In the genomic region with DNA sequence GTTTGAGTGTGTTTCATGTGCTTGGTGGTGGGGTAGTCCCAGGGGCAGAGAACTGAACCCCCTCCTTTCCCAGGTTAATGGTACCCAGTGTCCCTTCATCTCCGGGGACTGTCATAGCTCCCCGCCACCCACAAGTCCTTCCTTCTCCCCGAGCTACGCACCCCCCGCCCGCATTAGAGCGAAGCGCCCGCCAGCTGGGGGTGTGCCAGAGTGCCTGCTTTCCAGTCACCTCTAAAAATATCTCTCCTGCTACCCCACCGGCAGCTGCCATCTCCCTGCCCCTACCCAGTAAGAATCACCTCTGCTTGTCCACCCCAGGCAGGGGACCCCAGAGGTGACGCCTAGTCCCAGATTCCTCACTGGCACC, we compare ENCODE assay signal across 8 mouse cellular contexts. TPM values are rescaled to one million over a fixed set of nuclear protein-coding genes. Genes with fewer than 3 reads are reported as not detected.
A peak's percentile ranks its signal among the peaks of the same experiment; 100 is the strongest.
DNase-seq lines count a peak whose midpoint lies in the region; ATAC-seq lines count a peak whose summit lies in the region.

No protein-coding gene starts in this region.

- no peaks in the 10 kb centered on the region for H3K9me3 ChIP-seq in embryonic facial prominence, embryonic 12.5 days
- no peaks in the 10 kb centered on the region for H3K9me3 ChIP-seq in liver, embryonic 16.5 days (replicated peaks; ENCODE audit: control insufficient read depth, low read length)
- H3K9me3 ChIP-seq in neural tube, embryonic 15.5 days (replicated peaks) = no peaks in the 10 kb centered on the region

- ATAC-seq in embryonic facial prominence, embryonic 12.5 days (ENCODE audit: insufficient number of reproducible peaks, insufficient read depth, low FRiP score, low TSS enrichment) = no peak
- no peak for ATAC-seq in liver, embryonic 16.5 days (ENCODE audit: low read depth)
- ATAC-seq in neural tube, embryonic 15.5 days (ENCODE audit: low FRiP score) = no peak; the same call in none of the 2 replicates
- no peak for ATAC-seq in activated CD4-positive, CD25-positive, alpha-beta regulatory T cell, adult 4 months

- H3K27me3 ChIP-seq in embryonic facial prominence, embryonic 12.5 days = peaks cover 65% of the 10 kb centered on the region
- H3K27me3 ChIP-seq in liver, embryonic 16.5 days (ENCODE audit: control insufficient read depth, insufficient read depth, low read depth, low read length) = peaks cover 23% of the 10 kb centered on the region
- H3K27me3 ChIP-seq in neural tube, embryonic 15.5 days (replicated peaks) = peaks cover 64% of the 10 kb centered on the region

- peaks cover 10% of the 10 kb centered on the region; the same call in 1 of the 2 replicates for H3K4me1 ChIP-seq in embryonic facial prominence, embryonic 12.5 days
- H3K4me1 ChIP-seq in liver, embryonic 16.5 days (ENCODE audit: control insufficient read depth, low read depth, low read length) = peaks cover 44% of the 10 kb centered on the region
- H3K4me1 ChIP-seq in neural tube, embryonic 15.5 days = peaks cover 14% of the 10 kb centered on the region

- 2% methylated on average over 11 of the region's 11 CpGs for WGBS in embryonic facial prominence, embryonic 12.5 days
- 2% methylated on average over 11 of the region's 11 CpGs for WGBS in liver, embryonic 16.5 days (ENCODE audit: insufficient replicate concordance)
- WGBS in neural tube, embryonic 15.5 days = under 1% methylated on average over 11 of the region's 11 CpGs

- peak; percentile 15 to 16 for DNase-seq in spleen, adult 18-20 months
- DNase-seq in spleen, adult 12 weeks (ENCODE audit: low spot score) = no peak
- peak; percentile 71 for DNase-seq in heart, adult 8-10 months (ENCODE audit: low spot score)
- peak; percentile 49 for DNase-seq in kidney, adult 9 months

- H3K4me3 ChIP-seq in embryonic facial prominence, embryonic 12.5 days = peak overlapping the region; percentile 72
- peak overlapping the region; percentile 76 for H3K4me3 ChIP-seq in liver, embryonic 16.5 days (ENCODE audit: low read depth, low read length)
- H3K4me3 ChIP-seq in neural tube, embryonic 15.5 days (replicated peaks) = peak overlapping the region; percentile 55

- peak overlapping the region; percentile 64 for H3K9ac ChIP-seq in embryonic facial prominence, embryonic 12.5 days
- H3K9ac ChIP-seq in liver, embryonic 16.5 days (ENCODE audit: low read depth, low read length) = peak overlapping the region; percentile 86
- peak overlapping the region; percentile 72 for H3K9ac ChIP-seq in neural tube, embryonic 15.5 days (replicated peaks)

- H3K4me2 ChIP-seq in embryonic facial prominence, embryonic 12.5 days (replicated peaks) = peak overlapping the region; percentile 96
- H3K4me2 ChIP-seq in liver, embryonic 16.5 days (ENCODE audit: low read depth, low read length) = peak overlapping the region; percentile 90
- H3K4me2 ChIP-seq in neural tube, embryonic 15.5 days = peak overlapping the region; percentile 100

- H3K27ac ChIP-seq in embryonic facial prominence, embryonic 12.5 days = no peak overlapping the region
- peak overlapping the region; percentile 79 for H3K27ac ChIP-seq in liver, embryonic 16.5 days (ENCODE audit: low read length)
- H3K27ac ChIP-seq in neural tube, embryonic 15.5 days (replicated peaks) = no peak overlapping the region

- H3K36me3 ChIP-seq in embryonic facial prominence, embryonic 12.5 days = no peaks in the 10 kb centered on the region
- H3K36me3 ChIP-seq in liver, embryonic 16.5 days (ENCODE audit: control insufficient read depth, insufficient read depth) = no peaks in the 10 kb centered on the region
- H3K36me3 ChIP-seq in neural tube, embryonic 15.5 days = no peaks in the 10 kb centered on the region

RNA-seq across cellular contexts. Expression of gene Phospho1, which starts 0.6 kb away (rescaled TPM):
- polyA plus RNA-seq in embryonic facial prominence, embryonic 12.5 days (2016; fragmentation: Nextera tagmentation; extraction: Ambion mirVana) = not detected in 2 replicates
- 100 to 1,000 TPM; 171 to 185 (median 175) TPM for total RNA-seq in heart, adult 8-10 months (2022)
- 6.5 and 7.7 TPM in 2 replicates for polyA plus RNA-seq in liver, embryonic 16.5 days (2015; fragmentation: Nextera tagmentation; extraction: Ambion mirVana)
- 0.64 TPM in 1 of 2 replicates, not detected in the other for polyA plus RNA-seq in neural tube, embryonic 15.5 days (2015; fragmentation: Nextera tagmentation; extraction: Ambion mirVana)
- not detected for polyA plus RNA-seq in activated CD4-positive, CD25-positive, alpha-beta regulatory T cell, adult 4 months (2017; shearing (Covaris generic))

RNA-seq across cellular contexts. Expression of gene Gngt2, which starts 12.2 kb away (rescaled TPM):
- 8.9 and 13.1 TPM in 2 replicates for polyA plus RNA-seq in embryonic facial prominence, embryonic 12.5 days (2016; fragmentation: Nextera tagmentation; extraction: Ambion mirVana)
- 10 to 100 TPM; 11.6 to 19.0 (median 15.7) TPM for total RNA-seq in heart, adult 8-10 months (2022)
- 21.1 and 23.2 TPM in 2 replicates for polyA plus RNA-seq in liver, embryonic 16.5 days (2015; fragmentation: Nextera tagmentation; extraction: Ambion mirVana)
- polyA plus RNA-seq in neural tube, embryonic 15.5 days (2015; fragmentation: Nextera tagmentation; extraction: Ambion mirVana) = 3.5 and 13.2 TPM in 2 replicates
- polyA plus RNA-seq in activated CD4-positive, CD25-positive, alpha-beta regulatory T cell, adult 4 months (2017; shearing (Covaris generic)) = 10 to 100 TPM; 47.5 to 58.4 TPM

RNA-seq across cellular contexts. Expression of gene Abi3, which starts 17.4 kb away (rescaled TPM):
- 4.3 and 5.0 TPM in 2 replicates for polyA plus RNA-seq in embryonic facial prominence, embryonic 12.5 days (2016; fragmentation: Nextera tagmentation; extraction: Ambion mirVana)
- 10 to 100 TPM in 1 of 4 experiments, 1 to 10 TPM in 3; 7.3 to 10.8 (median 8.8) TPM for total RNA-seq in heart, adult 8-10 months (2022)
- polyA plus RNA-seq in liver, embryonic 16.5 days (2015; fragmentation: Nextera tagmentation; extraction: Ambion mirVana) = 5.3 and 7.6 TPM in 2 replicates
- polyA plus RNA-seq in neural tube, embryonic 15.5 days (2015; fragmentation: Nextera tagmentation; extraction: Ambion mirVana) = 1.6 and 15.2 TPM in 2 replicates
- 10 to 100 TPM; 58.8 to 59.2 TPM for polyA plus RNA-seq in activated CD4-positive, CD25-positive, alpha-beta regulatory T cell, adult 4 months (2017; shearing (Covaris generic))
